Mouse (Mus musculus) liver, adult 2 months (tissue): ENCODE measurements around the gene Rapsn.

ENCODE experiments used
- CTCF ChIP-seq: fragments of 200-500 bp; IDR thresholded peaks from 2 replicates; pipeline ENCODE4 v1.5.1; 2011; ENCODE audit warnings: low read depth, low read length, control low read depth
- POLR2A ChIP-seq: fragments of 200-500 bp; IDR thresholded peaks from 2 replicates; pipeline ENCODE4 v1.6.1; 2011; ENCODE audit warnings: low read length, control low read depth; ENCODE audit not compliant: insufficient read depth; ENCODE audit errors: extremely low read depth

DNA sequence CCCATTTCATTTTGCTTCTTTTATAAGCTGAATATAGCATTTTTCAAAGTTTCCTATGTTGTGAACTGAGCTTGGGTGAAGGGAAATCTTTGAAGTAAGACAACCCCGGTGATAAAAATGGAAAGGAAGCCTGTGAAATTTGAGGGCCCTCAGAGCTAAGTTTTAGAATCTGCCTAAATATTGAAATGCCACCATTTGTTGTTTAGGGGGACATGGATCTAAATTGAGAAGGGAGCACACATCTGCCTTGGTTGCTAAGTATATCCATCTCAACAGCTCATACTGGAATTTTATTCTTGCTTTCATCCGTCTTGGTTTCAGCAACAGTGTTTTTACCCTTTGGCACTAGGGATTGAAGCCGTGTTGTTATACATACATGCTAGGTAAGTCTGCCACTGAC lies 49.4 kb upstream of the Rapsn start:
- TF ChIP-seq CTCF: no peak
- TF ChIP-seq POLR2A: no peak
